Mouse (Mus musculus): ENCODE data around the gene Ddias. TPM values are rescaled to one million over a fixed set of nuclear protein-coding genes. Genes with fewer than 3 reads are reported as not detected.
A peak's percentile ranks its signal among the peaks of the same experiment; 100 is the strongest.

Gene Ddias
- polyA plus RNA-seq, 1 experiment from 2014 or later = 12.1 TPM

DNA sequence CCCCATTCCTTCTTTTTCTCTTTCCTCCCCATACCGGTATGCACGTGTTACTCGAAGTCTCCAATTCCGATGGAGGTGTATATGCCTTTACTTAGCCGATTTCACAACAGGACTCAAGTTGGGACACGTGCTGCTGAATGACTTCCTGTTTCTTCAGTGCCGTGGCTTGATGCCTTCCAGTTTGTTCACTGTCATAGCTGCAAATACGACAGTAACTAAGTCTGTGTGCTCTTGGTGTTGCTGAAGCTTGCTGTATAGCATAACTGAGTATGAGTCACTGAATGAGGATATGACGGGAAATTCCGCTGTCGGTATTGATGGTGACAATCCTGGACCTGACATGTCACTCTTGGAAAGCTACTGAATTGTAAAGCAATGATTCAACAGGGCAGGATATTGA lies 36.8 kb downstream of the Ddias start:
- Histone ChIP-seq H3K4me3 (replicated peaks) (no peak overlapping the region), H3K36me3 (0 out of 2 replicates have a peak, but pooled peaks cover 6% of the 10 kb centered on the region), H3K4me1 (replicated peaks) (no peaks in the 10 kb centered on the region), H3K27ac (no peak overlapping the region), H3K9ac (no peak overlapping the region), H3K4me2 (replicated peaks) (no peak overlapping the region), H3K27me3 (replicated peaks) (no peaks in the 10 kb centered on the region), H3K9me3 (no peaks in the 10 kb centered on the region)
- no peak for ATAC-seq
- WGBS = 83% methylated on average over 11 of the region's 11 CpGs

DNA sequence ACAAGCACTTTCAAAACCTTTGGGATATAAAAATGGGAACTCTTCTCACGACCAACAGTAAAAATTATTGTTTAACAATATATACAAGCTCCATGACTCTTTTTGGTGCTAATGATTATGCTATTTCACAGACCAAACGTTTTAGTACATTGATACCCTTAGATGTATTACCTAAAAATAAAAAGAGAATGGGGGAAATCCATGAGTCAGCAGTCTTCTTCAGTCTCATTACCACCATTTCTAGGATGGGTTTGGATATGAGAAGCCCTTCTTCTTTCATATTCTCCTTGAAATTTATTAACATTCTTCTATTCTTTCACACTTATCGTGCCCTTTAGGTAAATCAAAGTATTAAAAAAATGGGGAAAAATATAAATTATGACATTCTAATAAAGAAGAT lies 37.6 kb downstream of the Ddias start:
- H3K4me3 ChIP-seq (replicated peaks) = no peak overlapping the region
- H3K4me2 ChIP-seq (replicated peaks) = no peak overlapping the region
- no peak for ATAC-seq
- H3K27me3 ChIP-seq (replicated peaks) = no peaks in the 10 kb centered on the region
- WGBS = 84% methylated on average over 3 of the region's 3 CpGs
- H3K4me1 ChIP-seq (replicated peaks) = no peaks in the 10 kb centered on the region
- no peak overlapping the region for H3K27ac ChIP-seq
- H3K9ac ChIP-seq = no peak overlapping the region
- 0 out of 2 replicates have a peak, but pooled peaks cover 6% of the 10 kb centered on the region for H3K36me3 ChIP-seq
- H3K9me3 ChIP-seq = no peaks in the 10 kb centered on the region

- ATAC-seq = no peak
- 88% methylated on average over 2 of the region's 2 CpGs for WGBS
- Histone ChIP-seq H3K9me3 (no peaks in the 10 kb centered on the region), H3K27ac (no peak overlapping the region), H3K4me1 (replicated peaks) (no peaks in the 10 kb centered on the region), H3K4me3 (replicated peaks) (no peak overlapping the region), H3K36me3 (0 out of 2 replicates have a peak, but pooled peaks cover 6% of the 10 kb centered on the region), H3K4me2 (replicated peaks) (no peak overlapping the region), H3K27me3 (replicated peaks) (no peaks in the 10 kb centered on the region), H3K9ac (no peak overlapping the region)
These were observed 39.7 kb downstream of the Ddias start for GRCm38 (mm10) chr7:92834391-92834790.

DNA sequence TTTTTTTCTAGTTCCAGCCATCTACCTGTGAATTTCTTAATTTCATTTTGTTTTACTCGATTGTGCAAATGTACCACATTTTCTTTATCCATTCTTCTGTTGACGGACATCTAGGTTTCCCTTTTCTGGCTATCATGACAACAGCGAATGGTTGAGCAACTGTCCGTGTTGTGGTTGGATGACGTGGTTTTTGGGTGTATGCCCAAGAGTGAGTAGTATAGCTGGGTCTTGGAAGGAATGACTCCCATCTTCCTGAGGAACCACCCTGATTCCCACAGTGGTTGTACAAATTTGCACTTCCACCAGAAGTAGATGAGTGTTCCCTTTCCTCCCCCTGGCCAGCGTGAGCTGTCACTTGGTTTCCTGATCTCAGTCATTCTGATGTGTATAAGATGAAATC lies 41.7 kb downstream of the Ddias start:
- no peak for ATAC-seq
- no peak overlapping the region for H3K4me2 ChIP-seq (replicated peaks)
- no peaks in the 10 kb centered on the region for H3K9me3 ChIP-seq
- 0 out of 2 replicates have a peak, but pooled peaks cover 6% of the 10 kb centered on the region for H3K36me3 ChIP-seq
- no peak overlapping the region for H3K27ac ChIP-seq
- no peaks in the 10 kb centered on the region for H3K4me1 ChIP-seq (replicated peaks)
- no peak overlapping the region for H3K4me3 ChIP-seq (replicated peaks)
- no peak overlapping the region for H3K9ac ChIP-seq
- 88% methylated on average over 6 of the region's 6 CpGs for WGBS
- H3K27me3 ChIP-seq (replicated peaks) = no peaks in the 10 kb centered on the region

GRCm38 (mm10) chr7:92827981-92828380 lies 46.1 kb downstream of the Ddias start:
- Histone ChIP-seq H3K27me3 (replicated peaks) (no peaks in the 10 kb centered on the region), H3K4me3 (replicated peaks) (no peak overlapping the region), H3K4me2 (replicated peaks) (no peak overlapping the region), H3K9me3 (no peaks in the 10 kb centered on the region), H3K4me1 (replicated peaks) (no peaks in the 10 kb centered on the region), H3K9ac (no peak overlapping the region), H3K27ac (no peak overlapping the region), H3K36me3 (0 out of 2 replicates have a peak, but pooled peaks cover 4% of the 10 kb centered on the region)
- no peak for ATAC-seq
- WGBS = 62% methylated on average over 3 of the region's 3 CpGs

DNA sequence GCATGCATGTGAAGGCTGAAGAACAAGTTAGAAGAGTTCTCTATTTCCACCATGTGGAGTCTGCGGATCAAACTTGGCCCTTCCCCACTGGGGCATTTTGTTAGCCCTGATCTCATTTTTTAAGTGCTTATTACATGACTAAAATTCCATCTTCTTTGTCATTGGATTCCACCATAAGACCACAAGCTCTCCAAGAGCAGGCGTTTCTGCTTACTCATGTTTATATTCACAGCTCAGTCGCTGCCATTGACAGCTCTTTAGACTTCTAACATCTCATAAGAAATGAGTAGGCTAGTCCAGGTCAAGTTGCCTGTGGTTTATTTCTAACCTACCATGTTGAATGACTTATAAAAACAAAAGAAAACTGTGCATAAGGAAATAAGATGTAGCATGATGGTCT lies 47.8 kb downstream of the Ddias start:
- Histone ChIP-seq H3K9ac (no peak overlapping the region), H3K27ac (no peak overlapping the region), H3K4me3 (replicated peaks) (no peak overlapping the region), H3K27me3 (replicated peaks) (no peaks in the 10 kb centered on the region), H3K9me3 (no peaks in the 10 kb centered on the region), H3K4me2 (replicated peaks) (no peak overlapping the region), H3K36me3 (no peaks in the 10 kb centered on the region), H3K4me1 (replicated peaks) (0 out of 2 replicates have a peak, but pooled peaks cover 5% of the 10 kb centered on the region)
- WGBS = 76% methylated on average over 3 of the region's 3 CpGs
- ATAC-seq = no peak

- ATAC-seq = peak; percentile 50
These were observed 51.5 kb downstream of the Ddias start for GRCm38 (mm10) chr7:92822409-92823101.

DNA sequence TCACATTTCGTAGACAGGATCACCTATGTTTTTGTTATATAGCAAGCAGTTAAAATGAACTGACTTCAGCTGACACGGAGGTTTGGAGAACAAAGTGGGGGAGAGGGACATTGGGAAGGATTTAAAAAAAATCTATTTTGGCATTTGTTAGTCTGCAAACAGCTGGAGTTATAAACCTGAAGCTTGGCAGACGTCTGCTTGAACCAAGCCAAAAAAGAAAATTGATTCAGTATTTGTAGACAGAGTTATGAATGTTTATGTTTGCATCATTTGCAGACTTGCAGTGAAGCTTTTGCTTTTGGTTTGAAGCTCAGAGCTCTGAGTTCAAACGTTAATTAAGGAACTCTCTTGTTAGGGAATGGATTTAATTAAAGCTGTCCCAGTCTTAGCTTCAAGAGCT lies 52.2 kb downstream of the Ddias start:
- Histone ChIP-seq H3K27me3 (replicated peaks) (no peaks in the 10 kb centered on the region), H3K9ac (no peak overlapping the region), H3K4me2 (replicated peaks) (no peak overlapping the region), H3K36me3 (no peaks in the 10 kb centered on the region), H3K27ac (peak overlapping the region; percentile 67), H3K9me3 (no peaks in the 10 kb centered on the region), H3K4me3 (replicated peaks) (no peak overlapping the region), H3K4me1 (replicated peaks) (0 out of 2 replicates have a peak, but pooled peaks cover 12% of the 10 kb centered on the region)
- no peak for ATAC-seq
- 38% methylated on average over 4 of the region's 4 CpGs for WGBS

More at GRCm38 (mm10) chr7:92822409-92823101, 51.5 kb downstream of the Ddias start:
- Histone ChIP-seq H3K27ac (peak overlapping the region; percentile 67), H3K27me3 (replicated peaks) (no peaks in the 10 kb centered on the region), H3K36me3 (no peaks in the 10 kb centered on the region), H3K4me3 (replicated peaks) (no peak overlapping the region), H3K4me2 (replicated peaks) (no peak overlapping the region), H3K9me3 (no peaks in the 10 kb centered on the region), H3K4me1 (replicated peaks) (0 out of 2 replicates have a peak, but pooled peaks cover 12% of the 10 kb centered on the region), H3K9ac (no peak overlapping the region)
- WGBS = 38% methylated on average over 1 of the region's 1 CpGs

GRCm38 (mm10) chr7:92820941-92821465 lies 53.0 kb downstream of the Ddias start:
- no peaks in the 10 kb centered on the region for H3K9me3 ChIP-seq
- no peaks in the 10 kb centered on the region for H3K27me3 ChIP-seq (replicated peaks)
- H3K4me2 ChIP-seq (replicated peaks) = no peak overlapping the region
- WGBS = 48% methylated on average over 7 of the region's 7 CpGs
- H3K4me1 ChIP-seq (replicated peaks) = 0 out of 2 replicates have a peak, but pooled peaks cover 12% of the 10 kb centered on the region
- no peak for ATAC-seq
- H3K36me3 ChIP-seq = no peaks in the 10 kb centered on the region
- no peak overlapping the region for H3K4me3 ChIP-seq (replicated peaks)
- H3K9ac ChIP-seq = no peak overlapping the region
- H3K27ac ChIP-seq = peak overlapping the region; percentile 67

- Histone ChIP-seq H3K4me1 (replicated peaks) (0 out of 2 replicates have a peak, but pooled peaks cover 12% of the 10 kb centered on the region), H3K9me3 (no peaks in the 10 kb centered on the region), H3K9ac (no peak overlapping the region), H3K36me3 (no peaks in the 10 kb centered on the region), H3K4me3 (replicated peaks) (no peak overlapping the region), H3K4me2 (replicated peaks) (no peak overlapping the region), H3K27ac (no peak overlapping the region), H3K27me3 (replicated peaks) (no peaks in the 10 kb centered on the region)
- 100% methylated on average over 1 of the region's 1 CpGs for WGBS
- no peak for ATAC-seq
These were observed 53.6 kb downstream of the Ddias start for GRCm38 (mm10) chr7:92820410-92820809.

- Histone ChIP-seq H3K27me3 (replicated peaks) (no peaks in the 10 kb centered on the region), H3K4me1 (replicated peaks) (0 out of 2 replicates have a peak, but pooled peaks cover 12% of the 10 kb centered on the region), H3K4me2 (replicated peaks) (0 out of 2 replicates have a peak overlapping the region, but pooled peaks have one; percentile 17), H3K9ac (no peak overlapping the region), H3K4me3 (replicated peaks) (no peak overlapping the region), H3K36me3 (no peaks in the 10 kb centered on the region), H3K9me3 (no peaks in the 10 kb centered on the region), H3K27ac (0 out of 2 replicates have a peak overlapping the region, but pooled peaks have one; percentile 27)
- peak; percentile 64 for ATAC-seq
- 70% methylated on average over 11 of the region's 11 CpGs for WGBS
These were observed 54.4 kb downstream of the Ddias start for GRCm38 (mm10) chr7:92819656-92820055.

- no peak for ATAC-seq
- H3K27ac ChIP-seq = no peak overlapping the region
- H3K4me2 ChIP-seq (replicated peaks) = no peak overlapping the region
- H3K4me3 ChIP-seq (replicated peaks) = no peak overlapping the region
- no peaks in the 10 kb centered on the region for H3K9me3 ChIP-seq
- WGBS = 80% methylated on average over 9 of the region's 9 CpGs
- no peaks in the 10 kb centered on the region for H3K27me3 ChIP-seq (replicated peaks)
- H3K4me1 ChIP-seq (replicated peaks) = 0 out of 2 replicates have a peak, but pooled peaks cover 12% of the 10 kb centered on the region
- no peaks in the 10 kb centered on the region for H3K36me3 ChIP-seq
- no peak overlapping the region for H3K9ac ChIP-seq
These were observed 56.2 kb downstream of the Ddias start for GRCm38 (mm10) chr7:92817886-92818285.
